Mouse (Mus musculus) inflammation-experienced regulatory T-cells, adult 16 weeks (primary cell): ENCODE results near the gene Nlrp4a. TPM values are rescaled to one million over a fixed set of nuclear protein-coding genes. Genes with fewer than 3 reads are reported as not detected.

ENCODE experiments used
- polyA plus RNA-seq: library from polyadenylated mRNA; unstranded; fragments of 100-300 nt; shearing (Covaris generic); gene quantifications from one replicate; pipeline ENCODE4 v1.2.1, GENCODE M21; 2017

The Nlrp4a gene
- not detected for polyA plus RNA-seq

GRCm38 (mm10) chr7:26434813-26435212, at the start of gene Nlrp4a:
TSS of gene Nlrp4a (plus strand) at chr7:26435113.

DNA sequence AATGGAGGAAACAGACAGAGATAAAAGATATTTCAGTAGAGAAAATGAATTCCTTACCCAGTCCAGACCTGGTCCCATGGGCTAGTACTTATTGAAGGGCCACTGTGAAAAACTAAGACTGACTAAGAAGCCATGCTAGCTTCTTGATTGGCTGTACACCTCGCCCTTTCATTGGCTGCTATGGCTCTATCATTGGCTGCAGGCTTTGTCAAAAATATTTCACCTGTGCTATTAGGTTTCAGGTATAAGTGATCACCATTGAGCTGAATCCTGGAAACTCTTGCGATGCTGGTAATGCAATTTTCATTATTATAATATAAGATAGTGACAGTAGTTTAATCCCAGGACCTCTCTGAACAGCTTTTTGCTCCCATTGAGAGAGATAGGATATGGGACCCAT, 31.3 kb upstream of the Nlrp4a start, which contains the start of gene Nlrp9c:
Gene Nlrp9c, minus strand, starts transcription at position 101 of the 400 bp plus-strand sequence.

Other genes with a start within 250 kb of the Nlrp4a start
- not detected for gene Vmn1r184, start 174.8 kb upstream of the Nlrp4a start, polyA plus RNA-seq
- not detected for gene Cyp2a4, start 127.9 kb upstream of the Nlrp4a start, polyA plus RNA-seq
- gene Nlrp9c, start 31.4 kb upstream of the Nlrp4a start, polyA plus RNA-seq, result not detected
- not detected for gene Nlrp9a, start 99.9 kb downstream of the Nlrp4a start, polyA plus RNA-seq
- gene Vmn1r185, start 183.4 kb downstream of the Nlrp4a start, polyA plus RNA-seq, result not detected